Mouse (Mus musculus): ENCODE measurements around the gene Scnn1b. TPM values are rescaled to one million over a fixed set of nuclear protein-coding genes. Genes with fewer than 3 reads are reported as not detected.

Scnn1b gene
- total and polyA plus RNA-seq, 3 experiments: not detected

- peak; percentile 25 for DNase-seq (ENCODE audit: low read depth, low spot score)
- H3K27ac ChIP-seq (ENCODE audit: control insufficient read depth, low read depth, low read length): no peak overlapping the region
- peaks cover 15 to 29% of the 10 kb centered on the region in 2 experiments for H3K4me1 ChIP-seq (ENCODE audit: control insufficient read depth in 1 of 2, insufficient read depth in 2 of 2, low read length in 2 of 2)
- H3K27me3 ChIP-seq (ENCODE audit: control insufficient read depth in 1 of 2, insufficient read depth in 2 of 2, low read length in 2 of 2): no peaks in the 10 kb centered on the region
- peaks cover 3 to 21% of the 10 kb centered on the region in 2 experiments for H3K36me3 ChIP-seq (ENCODE audit: control insufficient read depth in 1 of 2, insufficient read depth in 2 of 2, low read length in 2 of 2)
- H3K9me3 ChIP-seq (replicated peaks; ENCODE audit: insufficient read depth, low read length): no peaks in the 10 kb centered on the region
- H3K4me3 ChIP-seq (ENCODE audit: control insufficient read depth in 1 of 2, insufficient read depth in 1 of 2, low read depth in 2 of 2, low read length in 2 of 2): no peak overlapping the region
- H3K79me2 ChIP-seq (ENCODE audit: control insufficient read depth, insufficient read depth, low read length, poor library complexity): no peaks in the 10 kb centered on the region
- H3K9ac ChIP-seq (ENCODE audit: control insufficient read depth, low read depth, low read length, poor library complexity, severe bottlenecking): no peak overlapping the region
- TF ChIP-seq ZKSCAN1 (IDR thresholded peaks at IDR 0.05; ENCODE audit: low read depth, low read length) (no peak), USF1 (IDR thresholded peaks at IDR 0.05; ENCODE audit: low read depth, low read length) (no peak), ZC3H11A (IDR thresholded peaks at IDR 0.05; ENCODE audit: low read depth, low read length) (no peak), E2F4 (IDR thresholded peaks at IDR 0.05; ENCODE audit: borderline replicate concordance, low read depth, low read length) (no peak), POLR2AphosphoS2 (IDR thresholded peaks at IDR 0.05; ENCODE audit: low read length) (no peak), HCFC1 (IDR thresholded peaks at IDR 0.05; ENCODE audit: low read depth, low read length) (no peak), CHD2 (IDR thresholded peaks at IDR 0.05; ENCODE audit: low read length) (no peak), TBP (IDR thresholded peaks at IDR 0.05; ENCODE audit: low read depth, low read length) (no peak)
Measured at GRCm38 (mm10) chr7:121966169-121966568, 101.3 kb downstream of the Scnn1b start.

Other genes with a start within 250 kb of the Scnn1b start
- 14.3 and 14.4 TPM in 2 replicates for gene Usp31, start 157.8 kb upstream of the Scnn1b start, total RNA-seq (2012; rRNA removed)
- 10 to 100 TPM in 1 of 2 experiments, not detected in 1; 14.7 TPM for gene Usp31, start 157.8 kb upstream of the Scnn1b start, polyA plus RNA-seq (2012; ENCODE audit: insufficient read depth in 1 of 2, insufficient read length in 2 of 2, low read depth in 1 of 2, low replicate concordance in 2 of 2, missing spikeins in 1 of 2)
- gene Scnn1g, start 130.6 kb upstream of the Scnn1b start, total RNA-seq (2012; rRNA removed): not detected in 2 replicates
- not detected for gene Scnn1g, start 130.6 kb upstream of the Scnn1b start, polyA plus RNA-seq (2012; ENCODE audit: insufficient read depth in 1 of 2, insufficient read length in 2 of 2, low read depth in 1 of 2, low replicate concordance in 2 of 2, missing spikeins in 1 of 2)
- gene Cog7, start 116.7 kb downstream of the Scnn1b start, total RNA-seq (2012; rRNA removed): 17.1 and 17.7 TPM in 2 replicates
- 10 to 100 TPM in 1 of 2 experiments, not detected in 1; 21.2 TPM for gene Cog7, start 116.7 kb downstream of the Scnn1b start, polyA plus RNA-seq (2012; ENCODE audit: insufficient read depth in 1 of 2, insufficient read length in 2 of 2, low read depth in 1 of 2, low replicate concordance in 2 of 2, missing spikeins in 1 of 2)
- 30.1 and 35.2 TPM in 2 replicates for gene Gga2, start 156.2 kb downstream of the Scnn1b start, total RNA-seq (2012; rRNA removed)
- 10 to 100 TPM; 29.5 to 95.3 TPM for gene Gga2, start 156.2 kb downstream of the Scnn1b start, polyA plus RNA-seq (2012; ENCODE audit: insufficient read depth in 1 of 2, insufficient read length in 2 of 2, low read depth in 1 of 2, low replicate concordance in 2 of 2, missing spikeins in 1 of 2)
- gene Ubfd1, start 202.1 kb downstream of the Scnn1b start, total RNA-seq (2012; rRNA removed): 29.2 and 31.2 TPM in 2 replicates
- 10 to 100 TPM in 1 of 2 experiments, not detected in 1; 33.8 TPM for gene Ubfd1, start 202.1 kb downstream of the Scnn1b start, polyA plus RNA-seq (2012; ENCODE audit: insufficient read depth in 1 of 2, insufficient read length in 2 of 2, low read depth in 1 of 2, low replicate concordance in 2 of 2, missing spikeins in 1 of 2)
- 8.8 and 9.9 TPM in 2 replicates for gene Ears2, start 202.2 kb downstream of the Scnn1b start, total RNA-seq (2012; rRNA removed)
- 10 to 100 TPM in 1 of 2 experiments, not detected in 1; 12.8 TPM for gene Ears2, start 202.2 kb downstream of the Scnn1b start, polyA plus RNA-seq (2012; ENCODE audit: insufficient read depth in 1 of 2, insufficient read length in 2 of 2, low read depth in 1 of 2, low replicate concordance in 2 of 2, missing spikeins in 1 of 2)
- gene Ndufab1, start 236.8 kb downstream of the Scnn1b start, total RNA-seq (2012; rRNA removed): 161 and 172 TPM in 2 replicates
- 100 to 1,000 TPM; 119 to 452 TPM for gene Ndufab1, start 236.8 kb downstream of the Scnn1b start, polyA plus RNA-seq (2012; ENCODE audit: insufficient read depth in 1 of 2, insufficient read length in 2 of 2, low read depth in 1 of 2, low replicate concordance in 2 of 2, missing spikeins in 1 of 2)